Mouse (Mus musculus) heart, embryonic 13.5 days (tissue): ENCODE measurements around the gene Cercam. TPM values are rescaled to one million over a fixed set of nuclear protein-coding genes. Genes with fewer than 3 reads are reported as not detected.
"Not testable (repeated sequence)": the region's sequence is repeated elsewhere in the genome, so short reads cannot be mapped to it uniquely, and the experiment has no call there.

Experiments used
- ATAC-seq: fragments of 200-750 bp; cut with Nextera tagmentation; 2 replicates; pipeline ENCODE4 v1.8.0; 2017; ENCODE audit warnings: moderate TSS enrichment; ENCODE audit not compliant: insufficient number of reproducible peaks, low FRiP score, low TSS enrichment; ENCODE audit errors: extremely low read depth
- H3K27ac ChIP-seq: fragments of 300-500 bp; sonication (generic); replicated peaks from 2 replicates; pipeline ENCODE4 v1.5.1; 2015; ENCODE audit warnings: moderate library complexity, mild to moderate bottlenecking, inconsistent platforms
- H3K27me3 ChIP-seq: fragments of 300-500 bp; sonication (generic); replicated peaks from 2 replicates; pipeline ENCODE4 v1.6.1; 2015; ENCODE audit warnings: mild to moderate bottlenecking, inconsistent platforms
- H3K36me3 ChIP-seq: fragments of 300-500 bp; sonication (generic); 2 replicates; pipeline ENCODE4 v1.6.1; 2015; ENCODE audit warnings: mild to moderate bottlenecking, inconsistent platforms
- H3K4me1 ChIP-seq: fragments of 300-500 bp; sonication (generic); 2 replicates; pipeline ENCODE4 v1.6.1; 2015; ENCODE audit warnings: inconsistent platforms
- H3K4me2 ChIP-seq: fragments of 300-500 bp; sonication (generic); 2 replicates; pipeline ENCODE4 v1.6.1; 2015; ENCODE audit warnings: inconsistent platforms, mild to moderate bottlenecking, moderate library complexity
- H3K4me3 ChIP-seq: fragments of 300-500 bp; sonication (generic); 2 replicates; pipeline ENCODE4 v1.5.1; 2015; ENCODE audit warnings: moderate library complexity, mild to moderate bottlenecking, inconsistent platforms
- H3K9ac ChIP-seq: fragments of 300-500 bp; sonication (generic); 2 replicates; pipeline ENCODE4 v1.6.1; 2015; ENCODE audit warnings: inconsistent platforms, mild to moderate bottlenecking, moderate library complexity
- H3K9me3 ChIP-seq: fragments of 300-500 bp; sonication (generic); 2 replicates; pipeline ENCODE4 v1.6.1; 2016; ENCODE audit warnings: inconsistent platforms
- WGBS: fragments of 180-500 bp; shearing (Covaris S2); methylation state at CpG from one replicate; pipeline ENCODE4 v1.1.7; 2015; ENCODE audit warnings: mixed read lengths; 5-methylcytosine and 5-hydroxymethylcytosine counted together
- polyA plus RNA-seq: library from polyadenylated mRNA; unstranded; fragments of >200 nt; fragmentation: Nextera tagmentation; extraction: Ambion mirVana; gene quantifications from 2 replicates; pipeline ENCODE4 v1.2.1, GENCODE M21; 2015

Gene Cercam
- polyA plus RNA-seq, 1 experiment from 2014 or later: 19.6 TPM

GRCm38 (mm10) chr2:29879964-29880830 lies 11.2 kb downstream of the Cercam start:
- Histone ChIP-seq H3K9me3 (no peaks in the 10 kb centered on the region), H3K9ac (0 out of 2 replicates have a peak overlapping the region, but pooled peaks have one; percentile 33), H3K4me2 (no peak overlapping the region), H3K27me3 (0 out of 2 replicates have a peak, but pooled peaks cover 2% of the 10 kb centered on the region), H3K36me3 (peaks cover 27% of the 10 kb centered on the region), H3K4me1 (peaks cover 9% of the 10 kb centered on the region; the same call in 1 of the 2 replicates), H3K27ac (0 out of 2 replicates have a peak overlapping the region, but pooled peaks have one; percentile 36), H3K4me3 (no peak overlapping the region)
- ATAC-seq: no peak
- WGBS: 60% methylated on average over 17 of the region's 17 CpGs

- not testable (repeated sequence) for ATAC-seq, H3K4me3 ChIP-seq, H3K4me2 ChIP-seq, H3K36me3 ChIP-seq, H3K9me3 ChIP-seq, H3K9ac ChIP-seq, H3K27ac ChIP-seq, H3K27me3 ChIP-seq
- H3K4me1 ChIP-seq: peaks cover 16% of the 10 kb centered on the region
- WGBS: 72% methylated on average over 9 of the region's 9 CpGs
Observed at GRCm38 (mm10) chr2:29886659-29887292, 17.8 kb downstream of the Cercam start.

- 1% methylated on average over 70 of the region's 70 CpGs for WGBS
- peak; percentile 91 for ATAC-seq
- H3K4me3 ChIP-seq: peak within 1 kb of the TSS; percentile 87
- peaks cover 4% of the 10 kb centered on the region; the same call in 1 of the 2 replicates for H3K27me3 ChIP-seq
- peak within 1 kb of the TSS; percentile 94 for H3K4me2 ChIP-seq
- peak within 1 kb of the TSS; percentile 86 for H3K27ac ChIP-seq
- peaks cover 16% of the 10 kb centered on the region for H3K4me1 ChIP-seq
- H3K9ac ChIP-seq: peak within 1 kb of the TSS; percentile 92
- no peaks in the 10 kb centered on the region for H3K9me3 ChIP-seq
- peaks cover 26% of the 10 kb centered on the region for H3K36me3 ChIP-seq
Observed at GRCm38 (mm10) chr2:29889066-29889944, 20.3 kb downstream of the Cercam start, which contains the start of gene Odf2. Gene Odf2, plus strand, starts transcription at chr2:29889221.

DNA sequence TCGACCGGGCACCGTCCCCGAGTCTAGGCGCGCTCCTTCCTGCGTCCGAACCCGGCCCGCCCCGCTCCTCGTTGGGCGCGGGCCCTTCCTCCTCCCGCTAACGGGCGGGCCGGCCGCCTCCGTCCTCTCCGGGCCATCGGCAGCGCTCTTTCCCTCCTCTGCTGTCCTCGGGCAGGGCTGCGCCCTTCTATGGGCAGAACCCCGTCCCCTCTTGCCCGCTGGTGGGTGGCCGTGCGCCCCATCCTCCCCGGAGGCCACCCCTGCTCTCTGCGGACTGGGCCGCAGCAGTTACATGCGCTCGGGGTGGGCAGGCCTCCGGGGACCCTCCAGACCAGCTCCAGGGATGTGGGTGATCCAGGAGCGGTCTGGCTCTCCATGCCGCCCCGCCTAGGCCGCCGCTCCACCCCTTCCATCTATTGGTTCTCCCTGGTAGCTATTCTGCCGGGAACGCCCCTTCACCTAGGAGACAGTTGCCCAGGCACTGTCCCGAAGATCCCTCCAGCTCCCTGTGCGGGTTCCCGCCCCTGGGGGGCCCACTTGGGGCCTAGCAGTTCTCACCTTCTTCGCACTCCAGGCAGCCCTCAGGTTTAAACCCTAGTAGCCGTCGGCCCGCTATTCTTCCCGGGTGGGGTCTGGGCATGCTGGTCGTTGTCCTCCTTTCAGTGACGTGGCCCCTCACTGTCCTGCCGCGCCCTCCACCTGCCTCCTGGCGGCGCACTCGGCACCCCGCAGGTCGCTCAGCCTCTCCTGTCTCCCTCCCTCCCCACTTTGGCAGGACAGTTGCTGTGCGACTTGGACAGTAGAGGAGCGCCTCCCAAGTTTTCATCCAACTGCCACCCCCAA lies 21.2 kb downstream of the Cercam start:
- Histone ChIP-seq H3K27me3 (peaks cover 1% of the 10 kb centered on the region; the same call in 1 of the 2 replicates), H3K4me1 (peaks cover 16% of the 10 kb centered on the region), H3K9me3 (no peaks in the 10 kb centered on the region), H3K27ac (peak overlapping the region; percentile 86), H3K9ac (peak overlapping the region; percentile 92), H3K4me3 (peak overlapping the region; percentile 87), H3K4me2 (peak overlapping the region; percentile 94), H3K36me3 (peaks cover 35% of the 10 kb centered on the region)
- peak; percentile 85 for ATAC-seq
- WGBS: under 1% methylated on average over 59 of the region's 61 CpGs

- Histone ChIP-seq H3K9ac (no peak overlapping the region), H3K4me1 (peaks cover 16% of the 10 kb centered on the region), H3K36me3 (peaks cover 51% of the 10 kb centered on the region), H3K27ac (no peak overlapping the region), H3K27me3 (no peaks in the 10 kb centered on the region; the same call in 1 of the 2 replicates), H3K4me3 (no peak overlapping the region), H3K4me2 (no peak overlapping the region), H3K9me3 (no peaks in the 10 kb centered on the region)
- 91% methylated on average over 6 of the region's 6 CpGs for WGBS
- ATAC-seq: no peak
Observed at GRCm38 (mm10) chr2:29891773-29892172, 22.8 kb downstream of the Cercam start.

DNA sequence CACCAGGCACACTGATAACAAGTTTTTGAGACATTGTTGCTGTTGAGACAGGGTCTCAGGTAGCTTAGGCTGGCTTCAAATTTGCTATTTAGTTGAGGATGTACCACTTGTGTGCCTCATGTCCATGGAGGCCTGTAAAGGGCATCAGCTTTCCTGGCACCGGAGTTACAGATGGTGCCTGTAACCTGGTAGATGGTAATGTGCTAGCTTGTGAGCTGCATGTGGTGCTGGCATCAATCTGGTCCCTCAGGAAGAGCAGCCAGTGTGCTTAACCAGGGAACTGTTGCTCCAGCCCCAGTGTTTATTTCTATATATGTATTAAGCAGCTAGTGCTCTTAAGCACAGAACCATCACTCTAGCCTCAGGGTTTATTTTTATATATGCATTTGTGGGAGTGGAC lies 27.1 kb downstream of the Cercam start:
- Histone ChIP-seq H3K9me3 (no peaks in the 10 kb centered on the region), H3K27me3 (no peaks in the 10 kb centered on the region), H3K27ac (no peak overlapping the region), H3K4me3 (no peak overlapping the region), H3K4me1 (peaks cover 5% of the 10 kb centered on the region), H3K9ac (no peak overlapping the region), H3K4me2 (no peak overlapping the region), H3K36me3 (peaks cover 94% of the 10 kb centered on the region)
- 100% methylated on average over 1 of the region's 1 CpGs for WGBS
- no peak for ATAC-seq

GRCm38 (mm10) chr2:29897366-29897765 lies 28.4 kb downstream of the Cercam start:
- Histone ChIP-seq H3K4me2 (no peak overlapping the region), H3K9ac (no peak overlapping the region), H3K27ac (no peak overlapping the region), H3K36me3 (peaks cover 100% of the 10 kb centered on the region), H3K4me1 (no peaks in the 10 kb centered on the region), H3K27me3 (no peaks in the 10 kb centered on the region), H3K9me3 (no peaks in the 10 kb centered on the region), H3K4me3 (no peak overlapping the region)
- ATAC-seq: no peak
- WGBS: 88% methylated on average over 2 of the region's 2 CpGs

DNA sequence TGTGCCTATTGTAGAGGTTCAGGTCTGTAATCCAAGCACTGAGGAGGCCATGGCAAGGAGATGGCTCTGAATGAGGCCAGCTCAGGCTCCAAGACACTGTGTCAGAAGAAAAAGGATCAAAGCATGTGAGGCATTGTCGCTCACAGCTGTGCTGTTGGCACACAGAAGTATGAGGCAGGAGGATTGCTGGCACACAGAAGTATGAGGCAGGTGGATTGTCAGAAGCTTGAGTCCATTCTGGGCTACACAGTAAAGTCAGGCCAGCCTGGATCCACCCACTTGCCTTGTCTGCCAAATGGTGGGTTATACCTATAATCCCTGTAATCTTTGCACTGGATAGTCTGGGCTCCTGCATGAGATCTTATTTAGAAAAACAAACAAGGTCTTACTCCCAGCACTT lies 29.1 kb downstream of the Cercam start:
- Histone ChIP-seq H3K27ac (no peak overlapping the region), H3K36me3 (peaks cover 100% of the 10 kb centered on the region), H3K9me3 (no peaks in the 10 kb centered on the region), H3K9ac (no peak overlapping the region), H3K27me3 (no peaks in the 10 kb centered on the region), H3K4me1 (no peaks in the 10 kb centered on the region), H3K4me3 (no peak overlapping the region), H3K4me2 (no peak overlapping the region)
- WGBS: 91% methylated on average over 1 of the region's 1 CpGs
- ATAC-seq: no peak

GRCm38 (mm10) chr2:29902194-29902593 lies 33.2 kb downstream of the Cercam start:
- 86% methylated on average over 10 of the region's 10 CpGs for WGBS
- H3K9me3 ChIP-seq: no peaks in the 10 kb centered on the region
- peaks cover 100% of the 10 kb centered on the region for H3K36me3 ChIP-seq
- ATAC-seq: no peak
- H3K4me1 ChIP-seq: no peaks in the 10 kb centered on the region
- H3K4me3 ChIP-seq: no peak overlapping the region
- H3K4me2 ChIP-seq: no peak overlapping the region
- H3K27ac ChIP-seq: no peak overlapping the region
- no peaks in the 10 kb centered on the region for H3K27me3 ChIP-seq
- H3K9ac ChIP-seq: no peak overlapping the region

DNA sequence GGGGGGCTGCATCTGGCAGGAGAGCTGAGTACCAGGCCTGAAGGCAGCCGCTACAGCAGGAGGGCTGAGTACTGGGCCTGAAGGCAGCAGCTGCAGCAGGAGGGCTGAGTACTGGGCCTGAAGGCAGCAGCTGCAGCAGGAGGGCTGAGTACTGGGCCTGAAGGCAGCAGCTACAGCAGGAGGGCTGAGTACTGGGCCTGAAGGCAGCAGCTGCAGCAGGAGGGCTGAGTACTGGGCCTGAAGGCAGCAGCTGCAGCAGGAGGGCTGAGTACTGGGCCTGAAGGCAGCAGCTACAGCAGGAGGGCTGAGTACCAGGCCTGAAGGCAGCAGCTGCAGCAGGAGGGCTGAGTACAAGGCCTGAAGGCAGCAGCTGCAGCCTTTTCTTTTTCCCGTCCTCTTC lies 39.2 kb downstream of the Cercam start:
- not testable (repeated sequence) for ATAC-seq
- H3K36me3 ChIP-seq: peaks cover 96% of the 10 kb centered on the region

More for the DNA sequence above, 39.2 kb downstream of the Cercam start:
- H3K27me3 ChIP-seq, H3K27ac ChIP-seq, H3K9ac ChIP-seq, H3K4me1 ChIP-seq, H3K4me2 ChIP-seq, H3K4me3 ChIP-seq, H3K9me3 ChIP-seq: not testable (repeated sequence)
- 73% methylated on average over 2 of the region's 2 CpGs for WGBS
